Mouse (Mus musculus) CH12.LX (cell line): Measurements from ENCODE around the gene 2310057M21Rik. TPM values are rescaled to one million over a fixed set of nuclear protein-coding genes. Genes with fewer than 3 reads are reported as not detected.

Experiments
- DNase-seq: peaks from one replicate; pipeline ENCODE4 v3.0.0-alpha.2; 2013; ENCODE audit errors: extremely low read depth
- H3K27ac ChIP-seq: 2 replicates; pipeline ENCODE4 v1.5.1; 2012; ENCODE audit warnings: low read depth, mild to moderate bottlenecking, control low read depth, moderate library complexity; ENCODE audit not compliant: insufficient read depth
- H3K27me3 ChIP-seq: replicated peaks from 2 replicates; pipeline ENCODE3; 2012; ENCODE audit warnings: inconsistent platforms
- H3K36me3 ChIP-seq, 2 experiments: replicated peaks in 1 of 2; 2 replicates each; pipeline versions ENCODE3 to v1.6.1; 2012; ENCODE audit warnings: inconsistent platforms in 1 of 2, low read length in 1 of 2, mild to moderate bottlenecking in 1 of 2, mixed read lengths in 1 of 2, moderate library complexity in 1 of 2; ENCODE audit not compliant: control insufficient read depth in 1 of 2, insufficient read depth in 1 of 2
- H3K4me1 ChIP-seq, 2 experiments: 2 replicates each; pipeline ENCODE4 v1.6.1; 2012; ENCODE audit warnings: inconsistent platforms in 1 of 2, moderate library complexity in 1 of 2; ENCODE audit not compliant: insufficient read depth in 2 of 2, control insufficient read depth in 1 of 2
- H3K4me2 ChIP-seq: 2 replicates; pipeline ENCODE4 v1.6.1; 2012; ENCODE audit warnings: low read depth, mild to moderate bottlenecking, control low read depth; ENCODE audit not compliant: poor library complexity, insufficient read depth, severe bottlenecking
- H3K4me3 ChIP-seq, 3 experiments: fragments of 150-350 bp in 1 of 3; sonication (generic) in 1 of 3; replicated peaks in 1 of 3; 2 replicates each; pipeline versions ENCODE3 to v1.5.1; 2011 to 2012; ENCODE audit warnings: low read depth in 2 of 3, low read length in 2 of 3, mild to moderate bottlenecking in 2 of 3, moderate library complexity in 2 of 3, control low read depth in 1 of 3, improper control_type of control experiment in 1 of 3, inconsistent platforms in 1 of 3, mixed read lengths in 1 of 3; ENCODE audit not compliant: poor library complexity in 1 of 3
- H3K79me2 ChIP-seq: replicated peaks from 2 replicates; pipeline ENCODE4 v1.6.1; 2012; ENCODE audit warnings: mild to moderate bottlenecking, moderate library complexity; ENCODE audit not compliant: control insufficient read depth, poor library complexity, insufficient read depth, severe bottlenecking; ENCODE audit errors: extremely low read depth
- H3K9ac ChIP-seq: 2 replicates; pipeline ENCODE4 v1.6.1; 2012; ENCODE audit warnings: low read depth, mild to moderate bottlenecking, control low read depth, moderate library complexity; ENCODE audit not compliant: insufficient read depth
- H3K9me3 ChIP-seq: replicated peaks from 2 replicates; pipeline ENCODE3; 2012; ENCODE audit warnings: low read length, inconsistent platforms, mixed read lengths
- E2F4 ChIP-seq: IDR thresholded peaks from 2 replicates; pipeline ENCODE4 v1.6.1; 2011; ENCODE audit warnings: low read depth, low read length, improper control_type of control experiment; ENCODE audit not compliant: insufficient replicate concordance
- GABPA ChIP-seq: IDR thresholded peaks from 2 replicates; pipeline ENCODE4 v1.6.1; 2012; ENCODE audit warnings: low read depth, low read length, improper control_type of control experiment, inconsistent platforms; ENCODE audit not compliant: insufficient replicate concordance
- IRF4 ChIP-seq: IDR thresholded peaks from 2 replicates; pipeline ENCODE4 v1.6.1; 2014; ENCODE audit warnings: low read depth, mild to moderate bottlenecking, inconsistent platforms, low read length, improper control_type of control experiment
- MAX ChIP-seq: IDR thresholded peaks from 2 replicates; pipeline ENCODE4 v1.6.1; 2011; ENCODE audit warnings: low read length, improper control_type of control experiment
- MEF2A ChIP-seq: IDR thresholded peaks from 2 replicates; pipeline ENCODE4 v1.6.1; 2014; ENCODE audit warnings: low read depth, mild to moderate bottlenecking, inconsistent platforms, low read length, improper control_type of control experiment, borderline replicate concordance
- MXI1 ChIP-seq: IDR thresholded peaks from 2 replicates; pipeline ENCODE4 v1.6.1; 2011; ENCODE audit warnings: mild to moderate bottlenecking, low read depth, low read length, improper control_type of control experiment
- MYC ChIP-seq: IDR thresholded peaks from 2 replicates; pipeline ENCODE4 v1.6.1; 2011; ENCODE audit warnings: low read depth, mild to moderate bottlenecking, improper control_type of control experiment, low read length
- POLR2A ChIP-seq: IDR thresholded peaks from 2 replicates; pipeline ENCODE4 v1.6.1; 2011; ENCODE audit warnings: low read depth, mild to moderate bottlenecking, improper control_type of control experiment, low read length
- POLR2AphosphoS2 ChIP-seq: IDR thresholded peaks from 2 replicates; pipeline ENCODE4 v1.6.1; 2011; ENCODE audit warnings: low read depth, low read length, improper control_type of control experiment
- RAD21 ChIP-seq: IDR thresholded peaks from 2 replicates; pipeline ENCODE4 v1.6.1; 2011; ENCODE audit warnings: low read depth, mild to moderate bottlenecking, low read length, improper control_type of control experiment, moderate library complexity
- RCOR1 ChIP-seq: conservative IDR thresholded peaks from 2 replicates; pipeline ENCODE4 v1.6.1; 2012; ENCODE audit warnings: low read depth, mild to moderate bottlenecking, inconsistent platforms, low read length, improper control_type of control experiment
- TBP ChIP-seq: conservative IDR thresholded peaks from 2 replicates; pipeline ENCODE4 v1.6.1; 2011; ENCODE audit warnings: low read depth, low read length, improper control_type of control experiment
- USF2 ChIP-seq: conservative IDR thresholded peaks from 2 replicates; pipeline ENCODE4 v1.6.1; 2011; ENCODE audit warnings: low read depth, low read length, improper control_type of control experiment
- ZC3H11A ChIP-seq: IDR thresholded peaks from 2 replicates; pipeline ENCODE4 v1.6.1; 2012; ENCODE audit warnings: low read depth, mild to moderate bottlenecking, inconsistent platforms, low read length, improper control_type of control experiment
- ZKSCAN1 ChIP-seq: IDR thresholded peaks from 2 replicates; pipeline ENCODE4 v1.6.1; 2012; ENCODE audit warnings: low read depth, inconsistent platforms, low read length, improper control_type of control experiment, borderline replicate concordance
- ZNF384 ChIP-seq: IDR thresholded peaks from 2 replicates; pipeline ENCODE4 v1.6.1; 2012; ENCODE audit warnings: low read depth, low read length, improper control_type of control experiment, inconsistent platforms
- dilution Hi-C: fragments of 300-500 bp; cut with MboI; formaldehyde crosslinking; loops from 2 replicates; pipeline ENCODE4 v1.14.3; 2020; ENCODE audit warnings: low sequenced_read_pairs; ENCODE audit not compliant: extremely low pct_unique_long_range_greater_than_20kb, extremely low pct_ligation_motif_present
- in situ Hi-C: fragments of 300-500 bp; cut with MboI; formaldehyde crosslinking; loops from 3 replicates; pipeline ENCODE4 v1.14.3; 2019; ENCODE audit warnings: low sequenced_read_pairs, low pct_ligation_motif_present, low pct_unique_long_range_greater_than_20kb, mixed read lengths
- polyA plus RNA-seq: library from polyadenylated mRNA; unstranded; fragments of >175 nt; gene quantifications from 2 replicates; pipeline ENCODE4 v1.2.1, GENCODE M21; 2012; ENCODE audit warnings: low read depth; ENCODE audit not compliant: insufficient read length
- total RNA-seq, 2 experiments: library from RNA; depleted of rRNA; stranded (reverse); fragments of 300-350 nt in 1 of 2; fragments of >200 nt in 1 of 2; gene quantifications; 2 replicates each; pipeline ENCODE4 v1.2.3; 2012 to 2014

The 2310057M21Rik gene
- total and polyA plus RNA-seq, 3 experiments, result 3.4 to 22.5 (median 13.1) TPM

DNA sequence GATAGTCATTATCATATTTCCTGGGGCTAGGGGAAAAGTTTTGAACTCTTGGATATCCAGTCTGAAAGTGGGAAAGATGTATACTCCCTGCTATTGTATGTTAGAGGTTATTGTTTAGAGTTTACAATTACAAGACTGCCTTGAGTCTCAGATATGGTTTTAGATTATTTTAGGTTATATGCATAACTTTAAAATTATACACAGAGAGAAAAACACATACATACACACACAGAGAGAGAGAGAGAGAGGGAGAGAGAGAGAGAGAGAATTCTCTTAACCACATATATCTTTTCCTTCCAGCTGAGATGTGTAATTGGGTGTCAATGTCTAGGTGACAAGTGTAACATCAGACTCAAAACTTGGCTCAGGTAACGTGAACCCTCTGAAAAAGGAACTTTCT, 29.0 kb downstream of the 2310057M21Rik start, which contains the start of gene Fam24a:
Gene Fam24a (plus strand): TSS at position 301 of the 400 bp plus-strand sequence.
- no peak for TF ChIP-seq POLR2AphosphoS2
- no peak for TF ChIP-seq ZKSCAN1
- TF ChIP-seq ZNF384, result no peak
- no peak for TF ChIP-seq TBP
- no peak for TF ChIP-seq ZC3H11A
- TF ChIP-seq MYC, result no peak
- no peak for TF ChIP-seq MAX
- no peak for TF ChIP-seq GABPA
- TF ChIP-seq E2F4, result no peak
- no peak for TF ChIP-seq MXI1
- no peak for TF ChIP-seq IRF4
- TF ChIP-seq USF2, result no peak
- Histone ChIP-seq H3K9me3 (no peaks in the 10 kb centered on the region), H3K27ac (no peak within 1 kb of the TSS), H3K9ac (no peak within 1 kb of the TSS), H3K4me2 (no peak within 1 kb of the TSS), H3K79me2 (no peaks in the 10 kb centered on the region), H3K27me3 (no peaks in the 10 kb centered on the region), H3K36me3 (peaks cover 4 to 25% of the 10 kb centered on the region in 2 experiments), H3K4me1 (no peaks in the 10 kb centered on the region), H3K4me3 (no peak within 1 kb of the TSS)
- dilution Hi-C loops, result no loop called here
- DNase-seq, result no peak
- in situ Hi-C loops, result no loop called here

GRCm38 (mm10) chr7:131331688-131332087, 30.9 kb downstream of the 2310057M21Rik start:
- Histone ChIP-seq H3K27me3 (no peaks in the 10 kb centered on the region), H3K79me2 (no peaks in the 10 kb centered on the region), H3K4me3 (no peak overlapping the region), H3K27ac (no peak overlapping the region), H3K36me3 (peaks cover 0 to 28% of the 10 kb centered on the region in 2 experiments), H3K9ac (no peak overlapping the region), H3K4me2 (no peak overlapping the region), H3K9me3 (no peaks in the 10 kb centered on the region), H3K4me1 (no peaks in the 10 kb centered on the region)
- no peak for DNase-seq
- no peak for TF ChIP-seq E2F4
- TF ChIP-seq ZNF384, result no peak
- no peak for TF ChIP-seq RAD21
- no peak for TF ChIP-seq MEF2A
- no peak for TF ChIP-seq TBP
- TF ChIP-seq RCOR1, result no peak
- TF ChIP-seq POLR2AphosphoS2, result no peak
- TF ChIP-seq POLR2A, result no peak
- dilution Hi-C loops (no loop called here), in situ Hi-C loops (no loop called here)
